Mouse (Mus musculus) gastrocnemius, postnatal 36 days (tissue): ENCODE results near the gene Mvb12a. TPM values are rescaled to one million over a fixed set of nuclear protein-coding genes. Genes with fewer than 3 reads are reported as not detected.

ENCODE experiments used
- DNase-seq, 2 experiments: peaks; one replicate each; pipeline ENCODE4 v3.0.0; 2022
- intact Hi-C: fragments of 180-260 bp; cut with DNase I; formaldehyde crosslinking; loops from one replicate; pipeline ENCODE4 v1.15.1; 2025
- total RNA-seq, 2 experiments: library from RNA; stranded (reverse); gene quantifications; 2 replicates each; pipeline ENCODE4 v1.2.3; 2021

Mvb12a gene
- total RNA-seq, 2 experiments from 2014 or later, result 20.8 to 24.8 TPM

- no peak for DNase-seq
- intact Hi-C loops, result loop anchor here (2.0 kb wide), 1 partner anchor 101 kb away; no protein-coding TSS in a partner anchor
Measured at GRCm38 (mm10) chr8:71560071-71560470, 17.3 kb downstream of the Mvb12a start.

GRCm38 (mm10) chr8:71560765-71561164 lies 18.0 kb downstream of the Mvb12a start:
- intact Hi-C loops, result loop anchor here (2.0 kb wide), 1 partner anchor 100 kb away; no protein-coding TSS in a partner anchor
- no peak for DNase-seq

- intact Hi-C loops, result loop anchor here (2.0 kb wide), 1 partner anchor 99 kb away; no protein-coding TSS in a partner anchor
- DNase-seq, result peak; percentile 40 to 65
Measured at GRCm38 (mm10) chr8:71561401-71561800, 18.7 kb downstream of the Mvb12a start.

GRCm38 (mm10) chr8:71562751-71563150 lies 20.0 kb downstream of the Mvb12a start:
- intact Hi-C loops, result loop anchor here (1.0 kb wide), 1 partner anchor 35 kb away; the partner anchor contains the start of gene Fam129c

GRCm38 (mm10) chr8:71563992-71564391 lies 21.3 kb downstream of the Mvb12a start:
- no peak for DNase-seq
- intact Hi-C loops, result loop anchor here (1.0 kb wide), 1 partner anchor 33 kb away; the partner anchor contains the start of gene Fam129c

More at GRCm38 (mm10) chr8:71562751-71563150, 20.0 kb downstream of the Mvb12a start:
- DNase-seq, result peak; percentile 73 to 77

- intact Hi-C loops, result no loop called here
- no peak for DNase-seq
Measured at GRCm38 (mm10) chr8:71566501-71566900, 23.8 kb downstream of the Mvb12a start, which contains the start of gene Nxnl1. Gene Nxnl1, minus strand, starts transcription at chr8:71566601.

- intact Hi-C loops, result no loop called here
- DNase-seq, result no peak
Measured at GRCm38 (mm10) chr8:71567587-71567986, 24.9 kb downstream of the Mvb12a start.

- DNase-seq, result peak; percentile 72 to 74
- intact Hi-C loops, result no loop called here
Measured at GRCm38 (mm10) chr8:71568387-71568937, 25.7 kb downstream of the Mvb12a start, which contains the start of gene Slc27a1. Gene Slc27a1, plus strand, starts transcription at chr8:71568882.

- intact Hi-C loops, result no loop called here
- no peak for DNase-seq
Measured at GRCm38 (mm10) chr8:71568941-71569340, 26.2 kb downstream of the Mvb12a start.

- intact Hi-C loops, result no loop called here
- peak; percentile 73 to 81 for DNase-seq
Measured at GRCm38 (mm10) chr8:71569366-71570290, 26.9 kb downstream of the Mvb12a start.

- intact Hi-C loops, result no loop called here
- DNase-seq, result peak; percentile 80 to 83
Measured at GRCm38 (mm10) chr8:71570291-71570954, 27.7 kb downstream of the Mvb12a start.

- no peak for DNase-seq
- intact Hi-C loops, result no loop called here
Measured at GRCm38 (mm10) chr8:71572077-71572476, 29.4 kb downstream of the Mvb12a start.

GRCm38 (mm10) chr8:71572847-71573633 lies 30.3 kb downstream of the Mvb12a start:
- intact Hi-C loops, result no loop called here
- DNase-seq, result peak in 1 of 2 experiments; percentile 42

- DNase-seq, result no peak
- intact Hi-C loops, result no loop called here
Measured at GRCm38 (mm10) chr8:71574426-71574825, 31.7 kb downstream of the Mvb12a start.

GRCm38 (mm10) chr8:71575020-71575419 lies 32.3 kb downstream of the Mvb12a start:
- intact Hi-C loops, result no loop called here
- DNase-seq, result no peak

GRCm38 (mm10) chr8:71577856-71578387 lies 35.2 kb downstream of the Mvb12a start:
- no peak for DNase-seq
- intact Hi-C loops, result no loop called here

GRCm38 (mm10) chr8:71579009-71579408 lies 36.3 kb downstream of the Mvb12a start:
- intact Hi-C loops, result no loop called here
- DNase-seq, result no peak

- peak; percentile 59 to 73 for DNase-seq
- intact Hi-C loops, result no loop called here
Measured at GRCm38 (mm10) chr8:71579476-71579875, 36.8 kb downstream of the Mvb12a start.

GRCm38 (mm10) chr8:71580201-71580600 lies 37.5 kb downstream of the Mvb12a start:
- no peak for DNase-seq
- intact Hi-C loops, result no loop called here
